Mouse (Mus musculus): ENCODE data around the gene Clrn3. TPM values are rescaled to one million over a fixed set of nuclear protein-coding genes. Genes with fewer than 3 reads are reported as not detected.

Clrn3 gene
- not detected for polyA plus RNA-seq (2017; shearing (Covaris generic))

GRCm38 (mm10) chr7:135528515-135528914 is at the start of gene Clrn3:
Clrn3 (minus strand) TSS chr7:135528654.

GRCm38 (mm10) chr7:135537341-135537901 is 9.0 kb upstream of the Clrn3 start, which contains the start of gene Ptpre:
Ptpre (plus strand) TSS chr7:135537481.

Other genes with a start within 250 kb of the Clrn3 start
- not detected for gene Foxi2, start 118.3 kb downstream of the Clrn3 start, polyA plus RNA-seq (2017; shearing (Covaris generic))
- gene Ptpre, start 8.8 kb upstream of the Clrn3 start, polyA plus RNA-seq (2017; shearing (Covaris generic)) = 37.5 TPM
- 8.1 TPM for gene Mki67, start 187.7 kb upstream of the Clrn3 start, polyA plus RNA-seq (2017; shearing (Covaris generic))